Mouse (Mus musculus) kidney, adult 2 months (tissue): Measurements from ENCODE around the gene Mterf1b.
"Not testable (repeated sequence)": the region's sequence is repeated elsewhere in the genome, so short reads cannot be mapped to it uniquely, and the experiment has no call there.

Source experiments
- CTCF ChIP-seq: fragments of 200-500 bp; conservative IDR thresholded peaks from 2 replicates; pipeline ENCODE4 v1.5.1; 2011; ENCODE audit warnings: low read depth, mild to moderate bottlenecking, control low read depth, low read length, moderate library complexity, mixed read lengths; ENCODE audit not compliant: insufficient read depth, insufficient read length
- POLR2A ChIP-seq: fragments of 200-500 bp; IDR thresholded peaks from one replicate; pipeline ENCODE4 v1.6.1; 2011; ENCODE audit warnings: low read depth, low read length, control low read depth

DNA sequence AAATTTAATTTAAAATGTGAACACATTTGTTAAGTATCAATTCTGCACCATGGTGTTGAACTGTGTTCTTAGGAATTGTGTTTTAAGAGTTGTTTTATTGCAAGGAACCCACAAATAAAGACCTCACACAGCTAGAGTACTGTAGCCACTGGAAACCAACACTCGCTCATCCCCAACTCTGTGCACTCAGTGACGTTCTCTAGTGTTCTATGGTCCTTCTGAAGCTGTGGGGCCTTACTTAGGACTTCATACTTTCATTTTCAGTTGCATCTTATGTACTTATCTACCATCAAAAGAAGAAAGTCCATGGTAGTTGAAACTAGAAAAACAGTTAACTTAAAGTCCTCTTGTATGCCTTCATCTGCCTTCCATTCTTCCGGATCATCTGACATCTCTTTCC lies 17.9 kb downstream of the Mterf1b start:
- not testable (repeated sequence) for TF ChIP-seq CTCF, POLR2A
